Mouse (Mus musculus) spleen, adult 2 months (tissue): ENCODE measurements around the gene Msrb3. TPM values are rescaled to one million over a fixed set of nuclear protein-coding genes. Genes with fewer than 3 reads are reported as not detected.

Source experiments
- DNase-seq, 2 experiments: peaks; one replicate each; pipeline versions ENCODE4 v3.0.0 to v3.0.0-alpha.2; 2012 to 2021; ENCODE audit warnings: low spot score in 2 of 2, low read depth in 1 of 2
- H3K27ac ChIP-seq: fragments of 200-500 bp; 2 replicates; pipeline ENCODE4 v1.5.1; 2012; ENCODE audit warnings: low read length, inconsistent platforms; ENCODE audit not compliant: insufficient read depth
- H3K27me3 ChIP-seq: fragments of 200-500 bp; 2 replicates; pipeline ENCODE4 v1.6.1; 2012; ENCODE audit warnings: mild to moderate bottlenecking, moderate library complexity, low read length, inconsistent platforms; ENCODE audit not compliant: control insufficient read depth, insufficient read depth
- H3K36me3 ChIP-seq: fragments of 200-500 bp; 2 replicates; pipeline ENCODE4 v1.6.1; 2012; ENCODE audit warnings: mild to moderate bottlenecking, low read length, inconsistent platforms; ENCODE audit not compliant: control insufficient read depth, insufficient read depth
- H3K4me1 ChIP-seq: fragments of 200-500 bp; 2 replicates; pipeline ENCODE4 v1.6.1; 2011; ENCODE audit warnings: inconsistent platforms; ENCODE audit not compliant: control insufficient read depth, insufficient read depth, insufficient read length
- H3K4me3 ChIP-seq: fragments of 200-500 bp; 2 replicates; pipeline ENCODE4 v1.5.1; 2011; ENCODE audit warnings: mild to moderate bottlenecking, inconsistent platforms; ENCODE audit not compliant: insufficient read depth, insufficient read length; ENCODE audit errors: extremely low read depth
- CTCF ChIP-seq: fragments of 200-500 bp; IDR thresholded peaks from 2 replicates; pipeline ENCODE4 v1.5.1; 2011; ENCODE audit warnings: mild to moderate bottlenecking, inconsistent platforms; ENCODE audit not compliant: insufficient read depth, insufficient read length, insufficient replicate concordance; ENCODE audit errors: extremely low read depth
- POLR2A ChIP-seq: fragments of 200-500 bp; IDR thresholded peaks from 2 replicates; pipeline ENCODE4 v1.6.1; 2011; ENCODE audit warnings: low read depth, low read length, inconsistent platforms
- WGBS: fragments of 180-500 bp; shearing (Covaris S2); methylation state at CpG from one replicate; pipeline ENCODE4 v1.1.7; 2018; 5-methylcytosine and 5-hydroxymethylcytosine counted together
- polyA plus RNA-seq: library from polyadenylated mRNA; depleted of rRNA; stranded (reverse); fragments of >200 nt; gene quantifications from 2 replicates; pipeline ENCODE4 v1.2.3, GENCODE M21; 2012

The Msrb3 gene
- polyA plus RNA-seq, 1 experiment, result 4.5 TPM

GRCm38 (mm10) chr10:120777499-120777898, 121.4 kb downstream of the Msrb3 start:
- Histone ChIP-seq H3K4me1 (no peaks in the 10 kb centered on the region), H3K36me3 (no peaks in the 10 kb centered on the region), H3K4me3 (no peak overlapping the region), H3K27ac (no peak overlapping the region), H3K27me3 (no peaks in the 10 kb centered on the region)
- no peak for DNase-seq
- TF ChIP-seq POLR2A, result no peak
- TF ChIP-seq CTCF, result no peak
- WGBS, result 92% methylated on average over 3 of the region's 3 CpGs

- Histone ChIP-seq H3K4me3 (no peak overlapping the region), H3K27ac (no peak overlapping the region), H3K27me3 (no peaks in the 10 kb centered on the region), H3K4me1 (no peaks in the 10 kb centered on the region), H3K36me3 (no peaks in the 10 kb centered on the region)
- WGBS, result 58% methylated on average over 4 of the region's 4 CpGs
- TF ChIP-seq POLR2A (no peak), CTCF (no peak)
- no peak for DNase-seq
Observed at GRCm38 (mm10) chr10:120775361-120775760, 123.5 kb downstream of the Msrb3 start.

GRCm38 (mm10) chr10:120767418-120767817, 131.5 kb downstream of the Msrb3 start:
- WGBS, result 67% methylated on average over 3 of the region's 3 CpGs
- DNase-seq, result no peak
- no peaks in the 10 kb centered on the region for H3K36me3 ChIP-seq

GRCm38 (mm10) chr10:120765398-120765797, 133.5 kb downstream of the Msrb3 start:
- H3K27me3 ChIP-seq, result no peaks in the 10 kb centered on the region
- 92% methylated on average over 11 of the region's 11 CpGs for WGBS
- no peaks in the 10 kb centered on the region for H3K36me3 ChIP-seq
- H3K4me1 ChIP-seq, result no peaks in the 10 kb centered on the region
- no peak overlapping the region for H3K27ac ChIP-seq
- no peak for DNase-seq
- H3K4me3 ChIP-seq, result no peak overlapping the region
- TF ChIP-seq CTCF, result no peak
- TF ChIP-seq POLR2A, result no peak

More at GRCm38 (mm10) chr10:120767418-120767817, 131.5 kb downstream of the Msrb3 start:
- H3K27me3 ChIP-seq, result no peaks in the 10 kb centered on the region
- TF ChIP-seq POLR2A (no peak), CTCF (no peak)
- no peaks in the 10 kb centered on the region for H3K4me1 ChIP-seq
- no peak overlapping the region for H3K27ac ChIP-seq
- H3K4me3 ChIP-seq, result no peak overlapping the region

- H3K36me3 ChIP-seq, result no peaks in the 10 kb centered on the region
- no peaks in the 10 kb centered on the region for H3K27me3 ChIP-seq
- DNase-seq, result no peak
- no peak overlapping the region for H3K27ac ChIP-seq
- 63% methylated on average over 13 of the region's 13 CpGs for WGBS
- TF ChIP-seq POLR2A (no peak), CTCF (no peak)
- no peaks in the 10 kb centered on the region for H3K4me1 ChIP-seq
- H3K4me3 ChIP-seq, result no peak overlapping the region
Observed at GRCm38 (mm10) chr10:120763656-120764466, 135.0 kb downstream of the Msrb3 start.

GRCm38 (mm10) chr10:120762958-120763357, 135.9 kb downstream of the Msrb3 start:
- Histone ChIP-seq H3K4me1 (no peaks in the 10 kb centered on the region), H3K27ac (no peak overlapping the region), H3K27me3 (no peaks in the 10 kb centered on the region), H3K36me3 (no peaks in the 10 kb centered on the region), H3K4me3 (no peak overlapping the region)
- no peak for DNase-seq
- no peak for TF ChIP-seq CTCF
- TF ChIP-seq POLR2A, result no peak
- 94% methylated on average over 12 of the region's 12 CpGs for WGBS

- no peak for DNase-seq
- no peak overlapping the region for H3K4me3 ChIP-seq
- TF ChIP-seq CTCF, result no peak
- no peak for TF ChIP-seq POLR2A
- no peak overlapping the region for H3K27ac ChIP-seq
- no peaks in the 10 kb centered on the region for H3K27me3 ChIP-seq
- no peaks in the 10 kb centered on the region for H3K4me1 ChIP-seq
- 91% methylated on average over 12 of the region's 12 CpGs for WGBS
- H3K36me3 ChIP-seq, result no peaks in the 10 kb centered on the region
Observed at GRCm38 (mm10) chr10:120760679-120761078, 138.2 kb downstream of the Msrb3 start.
